Mouse (Mus musculus) layer of hippocampus, postnatal 10 days (tissue): ENCODE data around the gene Ly6g5b. TPM values are rescaled to one million over a fixed set of nuclear protein-coding genes. Genes with fewer than 3 reads are reported as not detected.
"Not testable (repeated sequence)": the region's sequence is repeated elsewhere in the genome, so short reads cannot be mapped to it uniquely, and the experiment has no call there.

Experiments
- DNase-seq, 2 experiments: peaks; one replicate each; pipeline ENCODE4 v3.0.0; 2021; ENCODE audit warnings: low spot score in 2 of 2
- total RNA-seq, 2 experiments: library from RNA; stranded (reverse); gene quantifications; 2 replicates each; pipeline ENCODE4 v1.2.3; 2021

Ly6g5b gene
- total RNA-seq, 2 experiments from 2014 or later = 0.58 to 0.82 TPM

DNA sequence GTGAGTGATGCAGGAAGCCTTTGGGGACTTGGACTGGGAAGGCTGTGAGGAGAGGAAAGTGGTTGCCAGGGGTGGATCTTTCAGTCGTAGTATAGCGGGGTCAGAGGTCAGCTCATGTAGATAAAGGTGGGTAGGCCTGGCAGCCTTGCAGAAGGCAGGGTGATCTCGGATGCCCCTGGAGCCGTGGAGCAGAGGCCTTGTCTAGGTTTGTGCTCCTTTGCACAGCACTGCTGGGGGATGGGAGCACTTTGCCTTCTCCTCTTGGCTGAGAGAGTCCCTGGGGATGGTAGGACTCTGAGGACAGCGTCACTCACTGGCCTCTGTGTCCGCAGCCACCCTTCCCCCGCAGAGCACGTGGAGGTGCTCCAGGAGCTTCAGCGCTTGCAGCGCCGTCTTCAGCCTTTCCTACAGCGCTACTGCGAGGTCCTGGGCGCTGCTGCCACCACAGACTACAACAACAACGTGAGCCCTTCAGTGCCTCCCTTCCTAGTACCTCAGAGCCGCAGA lies 25.3 kb upstream of the Ly6g5b start:
- DNase-seq = no peak

DNA sequence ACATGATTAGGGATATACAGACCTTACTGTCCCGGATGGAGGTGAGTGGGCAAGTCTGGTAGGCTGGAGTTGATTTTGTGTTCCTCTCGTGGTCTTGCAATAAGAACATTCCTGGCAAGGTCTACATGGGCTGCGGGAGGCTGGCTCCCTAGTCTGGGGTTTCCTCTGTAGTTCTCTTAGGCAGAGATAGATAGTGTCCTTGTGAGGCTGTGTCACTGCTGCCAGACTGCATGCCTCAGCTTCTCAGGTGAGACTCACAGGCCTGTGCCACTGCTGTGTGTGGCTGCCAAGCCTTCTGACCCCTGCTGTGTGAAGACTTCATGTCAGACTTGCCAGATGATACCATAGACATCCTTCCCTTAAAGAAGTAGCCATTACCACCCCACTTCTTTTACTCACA lies 24.0 kb upstream of the Ly6g5b start:
- no peak for DNase-seq

DNA sequence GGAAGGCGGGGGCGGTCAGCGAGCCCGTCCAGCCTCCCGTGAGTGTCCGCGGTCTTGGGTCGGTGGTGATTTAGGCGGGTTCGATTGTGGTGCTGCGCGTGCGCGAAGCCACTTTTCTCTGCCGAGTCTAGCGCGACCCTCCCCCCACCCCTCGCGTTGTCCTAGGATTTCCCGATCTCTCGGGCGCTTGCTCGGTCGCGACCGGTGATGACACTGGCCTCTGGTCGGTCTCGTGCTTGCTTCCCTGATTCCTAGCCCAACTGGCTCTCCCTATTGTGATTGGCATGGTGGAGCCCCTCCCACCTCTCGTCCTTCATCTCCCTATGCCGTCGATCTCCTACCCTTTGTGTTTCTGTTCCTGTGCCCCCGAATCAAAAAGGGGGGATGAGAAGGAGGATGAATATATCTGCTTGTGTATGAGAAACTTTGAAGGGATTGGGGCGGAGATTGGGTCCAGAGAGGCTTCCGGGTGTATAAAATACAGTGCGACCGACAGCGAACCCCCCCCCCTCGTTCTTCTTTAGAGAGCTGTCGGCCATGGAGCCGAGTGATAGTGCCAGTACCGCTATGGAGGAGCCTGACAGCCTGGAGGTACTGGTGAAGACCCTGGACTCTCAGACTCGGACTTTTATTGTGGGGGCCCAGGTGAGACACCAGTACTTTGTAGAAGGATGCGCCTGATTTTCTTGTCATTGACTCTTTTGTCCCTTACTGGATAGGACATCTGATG lies 20.5 kb upstream of the Ly6g5b start:
- no peak for DNase-seq

DNA sequence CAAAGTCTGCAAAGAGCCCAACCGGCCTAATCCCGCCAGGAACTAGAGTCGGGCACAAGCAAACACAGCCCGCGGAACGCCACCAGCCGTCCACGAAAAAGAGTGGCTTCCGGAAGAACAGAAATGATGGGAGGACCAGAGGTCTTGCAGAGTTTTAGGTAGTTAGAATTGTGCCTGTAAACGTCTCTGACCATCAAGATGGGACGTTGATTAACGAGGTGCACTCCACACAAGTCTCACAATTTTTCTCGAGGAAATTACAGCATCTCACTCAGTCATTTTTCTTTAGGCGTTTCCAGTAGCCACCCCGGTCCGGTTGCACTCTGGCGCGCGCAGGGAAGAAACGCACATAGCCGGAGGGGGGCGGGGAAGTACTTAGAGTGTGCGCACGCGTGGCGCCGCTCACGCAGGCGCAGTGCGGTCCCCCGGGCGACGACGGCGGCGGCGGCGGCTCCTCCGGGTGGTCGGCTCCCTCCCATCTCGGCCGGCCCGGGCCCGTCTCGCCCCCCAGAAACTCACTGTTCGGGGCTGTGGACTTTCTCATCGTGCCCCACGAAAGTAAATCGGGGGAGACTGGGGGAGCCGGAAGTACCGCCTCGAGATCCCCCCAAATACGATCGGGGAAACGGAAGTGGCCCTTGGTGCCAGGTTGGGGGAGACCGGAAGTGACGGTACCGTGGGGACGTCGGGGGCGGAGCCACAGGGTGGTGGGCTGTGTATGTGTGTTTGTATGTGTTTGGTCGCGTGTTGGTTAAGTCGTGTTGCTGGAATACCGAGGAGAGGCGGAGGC lies 19.8 kb upstream of the Ly6g5b start, which contains the start of gene Bag6:
Gene Bag6, plus strand, starts transcription at position 378 of the 790 bp plus-strand sequence.
- DNase-seq = peak; percentile 95 to 97

DNA sequence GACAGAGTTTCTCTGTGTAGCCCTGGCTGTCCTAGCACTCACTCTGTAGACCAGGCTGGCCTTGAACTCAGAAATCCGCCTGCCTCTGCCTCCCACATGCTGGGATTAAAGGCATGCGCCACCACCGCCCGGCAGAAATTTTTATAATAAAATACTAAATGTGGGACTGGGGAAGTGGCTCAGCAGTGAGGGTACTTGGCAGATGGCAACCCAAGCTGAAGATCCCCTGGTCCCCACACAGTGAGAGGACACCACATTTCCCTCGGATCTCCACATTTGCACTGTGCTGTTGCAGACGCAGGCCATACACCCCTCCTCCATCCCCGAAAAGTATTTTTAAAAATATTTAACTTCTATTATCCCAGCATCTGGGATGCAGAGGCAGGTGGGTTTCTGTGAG lies 18.3 kb upstream of the Ly6g5b start:
- no peak for DNase-seq

DNA sequence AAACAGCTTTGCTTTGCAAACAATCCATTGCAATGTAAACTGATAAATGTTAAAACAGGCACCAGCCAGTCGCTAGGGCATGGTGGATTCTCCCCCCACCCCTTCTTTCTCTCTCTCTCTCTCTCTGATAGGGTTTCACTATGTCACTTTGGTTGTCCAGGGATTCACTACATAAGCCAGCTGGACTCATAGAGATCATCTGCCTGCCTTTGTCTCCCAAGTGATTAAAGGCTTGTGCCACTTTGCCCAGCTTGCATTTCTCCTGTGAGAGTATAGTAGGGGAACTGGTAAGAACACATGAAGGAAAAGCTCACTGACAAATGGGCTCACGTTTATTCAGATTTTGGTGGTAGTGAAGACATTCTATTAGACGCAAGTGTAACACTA lies 16.9 kb upstream of the Ly6g5b start:
- no peak for DNase-seq

DNA sequence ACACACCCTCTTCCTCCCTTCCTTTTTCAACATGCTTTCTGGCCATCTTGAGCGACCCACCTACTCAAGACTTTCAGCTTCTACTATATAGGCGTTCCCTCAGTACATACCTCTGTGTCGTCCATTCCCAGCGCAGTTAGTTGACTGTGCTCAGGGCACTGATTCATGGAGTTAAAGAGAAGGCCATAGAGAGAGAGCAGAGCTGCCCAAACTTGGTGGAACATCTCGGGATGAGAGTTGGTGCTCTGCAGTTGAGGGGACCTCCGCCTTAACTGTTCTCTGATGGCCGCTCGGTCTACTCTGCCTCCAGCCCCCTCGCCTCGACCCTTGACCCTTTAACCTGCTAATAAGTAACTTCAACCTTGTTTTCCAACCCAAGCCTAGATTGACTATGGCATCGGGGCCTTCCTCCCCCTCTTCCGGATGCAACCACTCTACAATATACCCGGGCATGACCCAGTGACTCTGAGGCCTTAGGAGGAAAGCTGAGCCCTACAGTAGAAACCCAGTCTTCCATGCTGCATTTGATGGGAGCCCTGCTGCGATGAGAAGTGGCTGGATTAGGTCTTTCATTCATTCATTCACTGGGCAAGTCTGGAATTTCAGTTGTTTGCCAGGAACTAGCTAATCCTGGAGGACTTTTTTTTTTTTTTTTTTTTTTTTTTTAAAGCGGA lies 16.4 kb upstream of the Ly6g5b start, which contains the start of gene Apom:
Gene Apom, minus strand, starts transcription at position 551 of the 674 bp plus-strand sequence.
- no peak for DNase-seq

DNA sequence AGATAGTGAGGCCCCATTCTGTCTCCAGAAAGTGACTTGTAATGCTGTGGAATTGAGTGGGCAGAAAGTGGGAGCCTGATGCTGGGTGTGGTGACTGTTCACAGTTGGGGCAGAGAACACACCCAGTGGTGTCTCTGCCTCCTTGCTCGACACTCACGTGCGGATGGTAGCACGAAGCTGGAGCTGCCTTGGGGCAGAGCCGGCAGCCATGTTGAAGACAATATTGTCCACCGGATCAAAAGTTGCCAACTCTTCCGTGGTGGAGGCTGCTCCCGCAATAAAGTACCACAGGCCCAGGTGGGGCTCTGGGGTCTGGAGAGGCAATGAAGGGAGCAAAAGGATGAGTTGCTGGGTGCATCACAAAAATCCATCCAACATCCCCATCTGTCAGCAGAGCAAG lies 15.8 kb upstream of the Ly6g5b start:
- DNase-seq = no peak

DNA sequence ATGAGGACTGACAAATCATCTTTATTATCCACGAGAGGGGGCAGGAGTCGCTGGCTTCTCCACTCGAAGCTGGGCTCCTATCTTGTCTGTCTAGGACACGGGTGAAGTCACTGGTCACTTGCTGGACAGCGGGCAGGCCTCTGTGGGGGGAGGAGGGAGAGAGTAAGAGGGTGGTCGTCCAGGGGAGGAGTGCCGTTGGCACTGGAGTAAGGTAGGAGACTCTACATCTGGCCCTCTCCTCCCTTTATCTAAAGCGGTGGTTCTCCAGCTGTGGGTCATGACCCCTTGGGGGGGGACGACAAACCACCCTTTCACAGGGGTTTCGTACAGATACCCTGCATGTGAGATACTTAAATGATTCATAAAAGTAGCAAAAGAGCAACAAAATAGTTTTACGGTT lies 13.8 kb upstream of the Ly6g5b start:
- no peak for DNase-seq

DNA sequence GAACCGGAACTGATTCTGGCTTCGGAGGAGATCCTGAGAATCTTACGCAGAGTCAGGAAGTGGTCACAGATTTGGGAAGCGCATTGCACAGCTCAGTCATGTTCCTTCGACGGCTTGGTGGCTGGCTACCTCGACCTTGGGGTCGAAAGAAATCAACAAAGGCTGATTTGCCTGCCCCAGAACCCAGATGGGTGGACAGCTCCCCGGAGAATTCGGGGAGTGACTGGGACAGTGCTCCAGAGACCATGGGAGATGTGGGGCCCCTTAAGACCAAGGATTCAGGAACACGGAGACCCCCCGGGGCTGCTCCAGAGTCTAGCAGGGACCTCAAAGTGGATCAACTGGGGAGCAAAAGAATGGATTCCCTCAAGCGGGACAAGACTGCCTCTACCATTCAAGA lies 11.8 kb upstream of the Ly6g5b start:
- no peak for DNase-seq

DNA sequence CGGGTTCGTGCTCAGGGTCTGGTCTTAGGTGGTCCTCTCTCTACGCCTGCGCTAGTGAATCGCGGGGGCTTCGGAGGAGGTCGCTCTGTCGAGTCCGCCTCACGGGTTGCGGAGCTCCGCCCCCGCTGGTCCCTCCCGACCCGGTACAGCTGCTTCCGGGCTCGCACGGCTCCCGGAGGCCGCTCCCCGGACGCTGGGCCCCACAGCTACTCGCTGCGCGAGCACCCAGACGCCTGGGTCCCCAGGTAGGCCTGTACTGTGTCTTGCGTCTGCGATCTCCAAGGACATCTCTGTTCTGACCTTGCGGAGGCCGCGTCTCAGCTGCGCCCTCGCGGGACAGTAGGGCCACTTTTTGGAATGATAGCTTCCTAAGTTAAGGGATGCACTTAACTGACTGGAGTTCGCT lies 11.0 kb upstream of the Ly6g5b start, which contains the start of gene D17H6S53E:
Gene D17H6S53E, plus strand, starts transcription at position 168 of the 406 bp plus-strand sequence.
- DNase-seq = peak; percentile 64 to 77

DNA sequence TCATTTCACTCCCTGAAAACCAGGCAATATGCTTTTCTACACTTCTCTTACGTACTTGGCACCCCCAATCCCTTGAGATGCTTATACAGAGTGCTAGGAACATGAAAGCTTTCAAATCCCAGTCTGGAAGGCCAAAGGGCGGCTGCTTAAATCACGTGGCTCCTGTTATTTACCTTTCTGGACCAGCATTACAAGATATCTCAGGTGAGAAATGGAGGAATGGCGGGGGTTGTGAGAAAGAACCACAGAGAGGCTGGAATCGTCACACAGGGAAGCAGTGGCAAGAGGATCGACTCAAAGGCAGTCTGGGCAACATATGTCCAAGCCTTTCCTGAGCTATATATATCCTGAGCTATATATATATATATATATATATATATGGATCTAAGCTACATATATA lies 10.3 kb upstream of the Ly6g5b start:
- no peak for DNase-seq

DNA sequence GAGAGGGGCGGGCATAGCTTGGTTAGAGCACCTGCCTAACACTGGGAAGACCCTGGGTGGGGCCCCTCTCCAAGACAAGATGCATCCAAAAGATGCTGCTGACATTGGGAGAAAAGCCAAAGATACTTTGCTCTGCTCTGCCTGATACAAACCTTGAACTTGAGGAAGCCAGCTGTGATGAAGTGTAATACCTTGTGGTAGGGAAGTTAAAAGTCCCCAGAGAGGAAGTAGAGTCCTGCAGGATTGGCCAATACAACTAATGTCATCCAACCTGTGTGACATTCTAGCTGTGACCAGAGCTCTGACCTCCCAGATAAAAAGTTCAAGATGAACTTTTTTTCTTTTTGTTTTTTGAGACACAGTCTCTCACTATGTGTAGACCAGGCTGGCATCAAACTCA lies 9.9 kb upstream of the Ly6g5b start:
- DNase-seq = no peak

DNA sequence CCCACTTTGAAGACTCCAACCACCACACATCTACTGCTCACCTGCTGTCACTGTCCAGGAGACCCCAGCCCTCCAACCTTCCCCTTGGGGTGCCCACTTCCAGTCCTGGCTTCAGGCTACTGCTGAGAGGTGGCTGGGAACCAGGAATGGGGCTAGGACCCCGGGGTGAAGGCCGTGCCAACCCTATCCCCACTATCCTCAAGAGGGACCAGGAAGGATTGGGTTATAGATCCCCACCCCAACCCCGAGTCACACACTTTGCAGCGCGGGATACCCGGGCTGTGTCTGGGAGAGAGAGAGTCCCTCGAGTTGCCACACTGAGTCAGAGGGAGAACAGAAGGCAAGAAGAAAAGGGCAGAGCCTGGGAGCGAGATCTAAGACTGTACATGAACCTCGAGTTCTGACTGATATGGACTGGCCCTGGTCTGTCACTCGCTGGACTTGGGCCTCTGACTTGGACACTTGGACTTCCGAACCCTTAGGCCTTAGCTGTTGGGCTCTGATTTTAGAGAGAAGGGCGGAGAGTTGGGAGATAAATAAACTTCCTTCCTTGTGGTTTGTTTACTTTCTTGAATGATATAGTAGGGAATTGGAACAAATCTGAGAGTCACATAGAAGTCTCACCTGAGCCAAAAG lies 9.2 kb upstream of the Ly6g5b start:
- not testable (repeated sequence) for DNase-seq

DNA sequence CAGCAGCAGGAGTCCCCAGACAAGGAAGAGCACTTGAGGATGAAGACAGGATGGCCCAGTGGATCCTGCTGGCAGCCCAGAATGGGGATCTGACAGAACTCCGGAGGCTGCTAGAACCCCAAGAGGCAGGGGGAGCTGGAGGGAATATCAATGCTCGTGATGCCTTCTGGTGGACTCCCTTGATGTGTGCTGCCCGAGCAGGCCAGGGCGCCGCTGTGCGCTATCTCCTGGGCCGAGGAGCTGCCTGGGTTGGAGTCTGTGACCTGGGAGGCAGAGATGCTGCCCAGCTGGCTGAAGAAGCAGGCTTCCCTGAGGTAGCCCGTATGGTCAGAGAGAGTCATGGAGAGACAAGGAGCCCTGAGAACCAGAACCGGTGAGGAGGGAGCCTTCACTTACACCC lies 8.1 kb upstream of the Ly6g5b start:
- not testable (repeated sequence) for DNase-seq

DNA sequence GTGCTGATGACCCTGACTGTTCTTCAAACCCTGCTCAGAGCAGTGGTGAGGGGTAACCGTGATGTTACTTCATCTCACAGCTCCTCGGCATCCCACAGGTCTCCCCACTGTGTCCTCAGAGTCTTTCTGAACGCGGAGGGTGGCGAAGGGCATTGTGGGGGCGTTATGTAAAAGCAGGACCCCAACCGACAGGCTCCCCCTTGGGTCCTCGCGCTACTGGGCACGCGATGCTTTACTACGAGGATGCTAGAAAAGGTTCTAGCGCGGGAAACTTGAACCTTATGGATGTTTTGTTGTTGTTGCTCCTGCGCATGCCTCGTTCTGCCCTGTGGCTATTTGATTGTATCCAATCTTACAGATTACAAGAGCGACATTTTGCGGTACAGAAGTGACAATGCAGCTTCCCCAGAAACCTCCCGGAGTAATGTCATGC lies 6.7 kb upstream of the Ly6g5b start, which contains the start of gene Csnk2b:
Gene Csnk2b, minus strand, starts transcription at position 183 of the 433 bp plus-strand sequence.
- DNase-seq = peak; percentile 62

DNA sequence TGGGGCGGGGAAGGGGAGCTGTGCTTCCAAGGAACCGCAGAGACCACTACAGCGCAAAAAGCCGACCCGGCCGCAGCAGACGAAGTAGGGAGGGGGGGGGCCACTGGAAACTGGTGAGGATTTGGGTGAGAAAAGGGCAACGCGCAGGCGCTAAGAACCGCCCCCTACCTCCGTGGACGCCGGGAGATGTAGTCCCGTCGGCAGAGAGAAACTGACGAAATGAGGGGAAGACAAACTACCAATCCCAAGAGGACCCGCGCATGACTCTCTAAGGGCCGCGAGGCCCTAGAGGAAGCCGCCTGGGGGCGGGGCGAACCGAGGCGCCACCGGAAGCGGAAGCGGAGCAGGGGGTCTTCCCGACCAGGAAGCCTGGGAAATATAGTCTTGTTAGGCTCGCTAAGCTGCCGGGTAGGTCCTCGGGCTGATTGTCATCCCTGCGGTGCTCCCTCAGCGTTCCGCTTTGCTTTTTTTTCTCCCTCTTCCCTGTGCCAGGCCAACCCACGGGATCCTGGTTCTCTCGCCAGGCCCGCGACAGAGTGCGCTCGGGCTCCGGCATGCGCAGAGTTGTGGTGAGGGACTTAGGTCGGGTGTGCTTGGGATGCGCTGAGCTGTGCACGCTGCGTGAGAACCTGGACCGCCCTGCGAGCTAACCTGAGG lies 6.0 kb upstream of the Ly6g5b start, which contains the start of gene Gpank1:
Gene Gpank1, plus strand, starts transcription at position 313 of the 657 bp plus-strand sequence.
- DNase-seq = peak; percentile 96 to 97

DNA sequence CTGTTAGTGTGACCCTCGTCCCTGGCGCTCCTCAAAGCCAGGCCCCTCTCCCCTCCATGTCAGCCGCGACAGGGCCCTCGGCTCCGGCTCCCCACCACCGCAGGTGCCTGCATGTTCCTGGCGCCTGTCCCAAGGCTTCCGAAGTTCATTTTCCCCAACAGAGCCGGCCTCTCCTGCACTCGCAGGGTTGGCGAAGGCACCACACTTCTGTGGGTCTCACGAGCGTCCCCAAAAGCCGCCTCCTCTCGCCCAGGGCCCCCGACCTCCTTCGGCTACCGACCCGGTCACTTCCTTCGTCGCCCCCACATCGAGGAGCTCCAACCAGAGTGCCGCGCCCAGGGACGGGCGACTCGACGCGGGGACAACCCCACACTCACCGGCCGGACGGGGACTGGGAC lies 5.5 kb upstream of the Ly6g5b start:
- DNase-seq = no peak

DNA sequence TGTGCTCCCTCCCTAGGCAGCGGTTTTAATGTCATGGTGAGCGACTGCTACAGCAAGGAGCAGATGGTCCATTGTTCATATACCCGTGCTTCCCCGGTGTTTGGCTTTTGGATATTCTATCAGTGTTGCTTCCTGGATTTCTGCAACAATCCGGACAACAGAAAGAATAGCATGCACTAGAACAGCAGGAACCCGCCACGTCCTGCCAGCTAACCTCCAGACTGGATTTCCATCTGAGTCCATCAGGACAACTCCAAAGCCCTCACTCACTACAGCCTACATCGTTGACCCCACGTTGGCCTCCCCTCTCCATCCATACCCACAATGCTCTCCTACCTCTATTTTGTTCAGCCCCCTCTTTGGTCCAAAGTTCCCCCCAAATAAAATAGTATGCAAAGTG lies 3.5 kb downstream of the Ly6g5b start:
- DNase-seq = no peak

DNA sequence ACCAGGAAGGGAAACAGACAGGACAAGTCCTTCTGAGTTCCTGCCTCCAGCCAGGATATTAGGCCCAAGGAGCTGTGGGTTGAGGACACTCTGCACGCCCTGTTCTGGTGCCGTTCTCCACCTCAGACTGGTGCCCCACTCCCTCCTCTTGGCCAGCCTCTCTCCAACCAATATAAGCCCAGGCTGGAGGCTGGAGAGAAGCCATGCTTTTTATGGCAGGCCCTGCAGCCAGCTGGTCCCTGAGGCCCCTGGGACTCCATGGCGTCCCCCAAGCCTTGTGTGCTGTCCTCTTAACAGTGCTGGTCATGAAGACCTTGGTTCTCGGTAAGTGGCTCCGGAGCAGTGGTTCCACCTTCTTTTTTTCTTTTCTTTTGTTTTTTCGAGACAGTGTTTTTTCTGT lies 7.1 kb downstream of the Ly6g5b start, which contains the start of gene Ly6g5c:
Gene Ly6g5c, plus strand, starts transcription at position 183 of the 400 bp plus-strand sequence.
- DNase-seq = no peak
